Mouse (Mus musculus) layer of hippocampus, adult 2 months (tissue): ENCODE measurements around the gene Ttbk2. TPM values are rescaled to one million over a fixed set of nuclear protein-coding genes. Genes with fewer than 3 reads are reported as not detected.
A peak's percentile ranks its signal among the peaks of the same experiment; 100 is the strongest.

Source experiments
- DNase-seq, 2 experiments: peaks; one replicate each; pipeline ENCODE4 v3.0.0; 2022; ENCODE audit warnings: low spot score in 2 of 2
- H3K27ac ChIP-seq: fragments of 200-600 bp; 2 replicates; pipeline ENCODE4 v1.8.1; 2022
- H3K4me3 ChIP-seq: fragments of 200-600 bp; 2 replicates; pipeline ENCODE4 v1.8.1; 2022; ENCODE audit warnings: mild to moderate bottlenecking
- CTCF ChIP-seq: fragments of 200-600 bp; conservative IDR thresholded peaks from 2 replicates; pipeline ENCODE4 v1.8.1; 2022; ENCODE audit warnings: antibody characterized with exemption, mild to moderate bottlenecking, moderate library complexity
- total RNA-seq, 2 experiments: library from RNA; stranded (reverse); gene quantifications; 2 replicates each; pipeline ENCODE4 v1.2.3; 2021

The Ttbk2 gene
- total RNA-seq, 2 experiments from 2014 or later = 70.6 to 71.4 TPM

GRCm38 (mm10) chr2:120849449-120850423, 668 bp downstream of the Ttbk2 start, which contains the start of gene Cdan1:
Gene Cdan1 (minus strand): TSS chr2:120850128.
- H3K4me3 ChIP-seq = peak within 1 kb of the TSS; percentile 77
- no peak for TF ChIP-seq CTCF
- DNase-seq = peak in 1 of 2 experiments; percentile 32
- H3K27ac ChIP-seq = peak within 1 kb of the TSS; percentile 91

- H3K27ac ChIP-seq = no peak overlapping the region
- no peak for TF ChIP-seq CTCF
- DNase-seq = no peak
- no peak overlapping the region for H3K4me3 ChIP-seq
Observed at GRCm38 (mm10) chr2:120845280-120845679, 5.1 kb downstream of the Ttbk2 start.

DNA sequence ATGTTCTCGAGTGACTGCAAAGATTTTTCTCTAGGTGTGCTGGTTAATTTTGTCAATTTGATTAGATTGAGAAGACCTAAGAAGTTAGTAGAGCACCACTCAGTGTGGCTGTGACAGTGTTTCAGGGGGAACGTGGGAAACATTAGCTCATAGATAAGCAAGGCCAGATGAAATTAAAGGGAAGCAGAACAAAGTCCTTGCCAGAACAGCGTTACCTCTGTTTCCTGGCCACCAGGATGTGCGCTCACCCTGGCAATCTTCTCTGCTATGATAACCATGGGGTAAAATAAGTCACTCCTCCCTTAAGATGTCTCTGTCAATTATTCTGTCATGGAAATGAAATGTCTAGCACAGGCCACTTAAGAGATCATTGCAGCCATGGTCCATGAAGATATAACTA, 6.4 kb downstream of the Ttbk2 start:
- no peak for DNase-seq
- no peak overlapping the region for H3K4me3 ChIP-seq
- H3K27ac ChIP-seq = no peak overlapping the region
- no peak for TF ChIP-seq CTCF

DNA sequence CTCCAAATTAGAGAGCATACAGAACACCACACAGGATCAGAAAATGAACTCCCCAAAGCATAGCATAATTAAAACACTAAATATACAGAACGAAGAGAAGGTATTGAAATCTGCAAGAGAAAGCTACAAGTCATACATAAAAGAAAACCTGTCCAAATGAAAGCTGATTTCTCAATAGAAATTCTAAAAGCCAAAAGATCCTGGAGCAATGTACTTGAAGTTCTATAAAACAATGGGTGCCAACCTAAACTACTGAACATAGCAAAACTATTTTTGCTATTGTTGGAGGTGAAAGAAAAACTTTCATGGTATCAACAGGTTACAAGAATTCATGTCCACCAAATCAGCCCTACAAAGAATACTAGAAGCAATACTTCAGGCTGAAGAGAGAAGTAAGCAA, 9.2 kb downstream of the Ttbk2 start:
- no peak for DNase-seq
- no peak for TF ChIP-seq CTCF
- H3K27ac ChIP-seq = no peak overlapping the region

DNA sequence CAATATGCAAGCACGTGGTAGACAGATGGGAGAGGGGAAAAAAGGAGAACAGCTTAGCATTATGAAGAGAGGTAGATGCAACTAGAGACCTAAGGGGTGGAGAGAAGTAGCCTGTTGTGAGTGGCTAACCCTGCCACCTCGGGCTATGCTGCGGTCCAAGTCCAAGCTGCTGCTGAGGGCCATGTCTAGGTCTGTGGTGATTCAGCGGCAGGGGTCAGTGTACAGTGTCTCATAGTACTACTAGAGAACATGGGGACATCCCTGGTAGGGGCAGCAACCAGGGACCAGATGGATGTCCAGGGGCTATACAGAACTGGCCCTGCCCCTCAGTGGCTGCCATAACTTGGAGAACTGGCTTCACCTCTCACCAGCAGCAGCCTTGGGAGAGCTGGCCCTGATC, 15.2 kb downstream of the Ttbk2 start:
- no peak for DNase-seq
- TF ChIP-seq CTCF = no peak
- no peak overlapping the region for H3K27ac ChIP-seq
- no peak overlapping the region for H3K4me3 ChIP-seq

More for the DNA sequence above, 9.2 kb downstream of the Ttbk2 start:
- no peak overlapping the region for H3K4me3 ChIP-seq

- TF ChIP-seq CTCF = no peak
- DNase-seq = no peak
- Histone ChIP-seq H3K4me3 (no peak overlapping the region), H3K27ac (no peak overlapping the region)
Observed at GRCm38 (mm10) chr2:120826936-120827638, 23.3 kb downstream of the Ttbk2 start.

GRCm38 (mm10) chr2:120770265-120770935, 80.0 kb downstream of the Ttbk2 start:
- Histone ChIP-seq H3K27ac (no peak overlapping the region), H3K4me3 (no peak overlapping the region)
- peak in 1 of 2 experiments; percentile 32 for DNase-seq
- TF ChIP-seq CTCF = peak; percentile 40

GRCm38 (mm10) chr2:120761922-120762321, 88.5 kb downstream of the Ttbk2 start:
- no peak overlapping the region for H3K4me3 ChIP-seq
- TF ChIP-seq CTCF = no peak
- no peak for DNase-seq

DNA sequence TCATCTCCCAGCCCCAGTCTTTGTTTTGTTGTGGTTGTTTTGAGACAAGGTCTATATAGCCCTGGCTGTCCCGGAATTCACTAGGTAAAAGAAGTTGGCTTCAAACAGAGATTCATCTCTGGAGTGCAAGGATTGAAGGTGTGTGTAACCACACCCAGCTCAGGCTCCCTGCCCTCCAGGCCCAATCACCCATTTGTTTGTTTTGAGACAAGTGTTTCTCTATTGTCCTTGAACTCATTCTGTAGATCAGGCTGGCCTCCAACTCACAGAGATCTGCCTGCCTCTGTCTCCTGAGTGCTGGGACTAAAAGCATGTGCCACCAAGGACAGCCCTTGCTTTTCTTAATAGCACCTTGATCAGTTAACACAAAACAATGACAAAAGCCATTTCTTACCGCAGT, 102.4 kb downstream of the Ttbk2 start:
- TF ChIP-seq CTCF = no peak
- DNase-seq = no peak
- no peak overlapping the region for H3K4me3 ChIP-seq
- no peak overlapping the region for H3K27ac ChIP-seq

More at GRCm38 (mm10) chr2:120761922-120762321, 88.5 kb downstream of the Ttbk2 start:
- no peak overlapping the region for H3K27ac ChIP-seq

DNA sequence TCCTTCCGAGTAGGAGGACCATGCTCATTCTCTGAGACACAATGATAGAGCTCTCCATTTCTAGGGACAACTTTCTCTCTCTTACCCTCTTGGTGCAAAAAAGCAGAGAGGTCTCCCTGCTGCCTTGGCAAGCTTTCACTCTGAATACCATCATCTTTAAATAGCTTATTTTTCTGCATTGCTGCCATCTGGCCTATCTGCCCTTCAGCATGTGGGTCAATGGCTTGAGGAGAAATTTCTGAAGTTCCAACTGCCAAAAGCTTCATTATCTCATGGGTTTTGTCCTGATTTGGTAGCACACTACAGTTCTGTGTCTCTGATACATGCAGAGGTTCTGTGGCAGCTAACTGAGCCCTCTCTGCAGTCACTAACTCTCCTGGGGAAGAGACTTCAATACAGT, 104.9 kb downstream of the Ttbk2 start:
- no peak for DNase-seq
- H3K27ac ChIP-seq = no peak overlapping the region
- no peak for TF ChIP-seq CTCF
- H3K4me3 ChIP-seq = no peak overlapping the region

- DNase-seq = no peak
Observed at GRCm38 (mm10) chr2:120731877-120732530, 118.4 kb downstream of the Ttbk2 start.

GRCm38 (mm10) chr2:120731167-120731862, 119.1 kb downstream of the Ttbk2 start:
- peak; percentile 42 for TF ChIP-seq CTCF

More at GRCm38 (mm10) chr2:120731877-120732530, 118.4 kb downstream of the Ttbk2 start:
- Histone ChIP-seq H3K27ac (peak overlapping the region; percentile 79), H3K4me3 (peak overlapping the region; percentile 60)
- TF ChIP-seq CTCF = no peak

More at GRCm38 (mm10) chr2:120731167-120731862, 119.1 kb downstream of the Ttbk2 start:
- H3K4me3 ChIP-seq = peak overlapping the region; percentile 60
- DNase-seq = peak; percentile 90 to 93
- H3K27ac ChIP-seq = peak overlapping the region; percentile 79
